Mouse (Mus musculus): Measurements from ENCODE around the gene Nupl1. TPM values are rescaled to one million over a fixed set of nuclear protein-coding genes. Genes with fewer than 3 reads are reported as not detected.

The Nupl1 gene
- 0.06 TPM in 1 of 2 replicates, not detected in the other for polyA plus RNA-seq (2012; rRNA removed)

DNA sequence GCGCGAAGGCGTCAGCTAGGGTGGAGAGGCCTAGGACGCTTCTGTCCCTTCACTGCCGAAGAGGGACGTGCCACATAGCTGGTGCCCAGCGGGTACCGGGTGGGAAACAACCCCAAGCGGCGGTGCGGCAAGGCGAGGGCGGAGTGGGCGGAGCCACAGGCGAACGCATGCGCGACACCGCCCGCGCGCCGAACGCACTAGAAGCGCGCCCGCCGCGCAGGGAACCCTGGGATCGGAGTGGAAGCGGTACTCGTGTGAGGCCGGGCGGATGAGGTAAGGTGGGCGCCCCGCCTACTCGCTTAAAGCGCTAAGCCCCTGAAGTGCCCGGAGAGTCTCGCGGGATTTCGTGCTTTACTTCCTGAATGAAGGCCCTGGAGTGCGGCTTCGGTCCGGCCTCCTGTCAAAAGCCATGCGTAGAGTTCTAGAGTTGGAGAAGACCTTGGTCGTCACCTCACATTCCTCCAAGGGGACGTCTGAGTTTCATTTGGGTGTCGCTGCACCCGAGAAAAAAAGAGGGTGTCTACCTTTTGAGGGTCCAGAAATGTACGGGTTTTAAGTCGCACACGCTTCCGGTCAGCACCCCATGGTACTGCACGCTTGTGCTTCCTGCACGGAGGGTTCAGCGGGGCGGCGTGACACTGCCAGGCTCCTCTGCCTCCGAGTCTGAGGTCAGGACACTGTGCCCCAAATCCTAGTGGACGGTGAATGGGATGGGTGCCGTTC is at the start of gene Nupl1, which contains the start of gene Gm49336:
Gene Nupl1, minus strand, starts transcription at position 151 of the 723 bp plus-strand sequence.
Gene Gm49336, minus strand, starts transcription at position 227 of the 723 bp plus-strand sequence.
- peak within 1 kb of the TSS; percentile 79 for H3K4me3 ChIP-seq (ENCODE audit: insufficient read depth, low read depth, low read length)
- WGBS: under 1% methylated on average over 62 of the region's 62 CpGs
- H3K36me3 ChIP-seq (ENCODE audit: control insufficient read depth, insufficient read depth, low read length): no peaks in the 10 kb centered on the region
- peak; percentile 99 for DNase-seq
- no peaks in the 10 kb centered on the region for H3K27me3 ChIP-seq (replicated peaks; ENCODE audit: control insufficient read depth, insufficient read depth, low read length)
- TF ChIP-seq CTCF (conservative IDR thresholded peaks at IDR 0.05; ENCODE audit: insufficient read depth, insufficient read length, low read depth, low read length) (no peak), POLR2A (IDR thresholded peaks at IDR 0.05; ENCODE audit: low read depth, low read length) (peak; percentile 62)
- H3K27ac ChIP-seq (ENCODE audit: insufficient read depth, low read depth, low read length): peak within 1 kb of the TSS; percentile 69
- H3K4me1 ChIP-seq (ENCODE audit: control insufficient read depth, insufficient read depth, low read length): peaks cover 4% of the 10 kb centered on the region; the same call in 1 of the 2 replicates

DNA sequence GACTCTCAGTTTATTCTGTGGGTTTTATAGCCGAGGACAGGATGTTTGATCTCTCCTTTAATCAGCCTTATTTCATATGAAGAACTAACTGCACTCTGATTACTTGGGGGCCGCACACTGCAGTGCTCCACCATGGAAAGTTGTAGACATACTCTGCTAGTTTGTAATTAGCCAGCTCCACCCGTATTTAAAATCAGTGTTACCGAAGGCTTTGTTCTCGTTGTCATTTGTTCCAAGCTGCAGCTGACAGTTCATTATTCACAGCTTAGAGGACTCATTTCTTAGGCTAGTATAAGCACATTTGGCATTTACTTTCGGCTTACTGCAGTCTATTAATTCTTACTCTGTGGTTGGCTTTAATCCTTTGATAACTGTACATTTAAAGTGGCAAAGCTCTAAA is 49.8 kb upstream of the Nupl1 start:
- H3K27me3 ChIP-seq (replicated peaks; ENCODE audit: control insufficient read depth, insufficient read depth, low read length): no peaks in the 10 kb centered on the region
- H3K4me3 ChIP-seq (ENCODE audit: insufficient read depth, low read depth, low read length): no peak overlapping the region
- H3K36me3 ChIP-seq (ENCODE audit: control insufficient read depth, insufficient read depth, low read length): peaks cover 10% of the 10 kb centered on the region
- H3K27ac ChIP-seq (ENCODE audit: insufficient read depth, low read depth, low read length): no peak overlapping the region
- TF ChIP-seq POLR2A (IDR thresholded peaks at IDR 0.05; ENCODE audit: low read depth, low read length): no peak
- no peak for TF ChIP-seq CTCF (conservative IDR thresholded peaks at IDR 0.05; ENCODE audit: insufficient read depth, insufficient read length, low read depth, low read length)
- 81% methylated on average over 6 of the region's 6 CpGs for WGBS
- no peaks in the 10 kb centered on the region for H3K4me1 ChIP-seq (ENCODE audit: control insufficient read depth, insufficient read depth, low read length)
- no peak for DNase-seq

DNA sequence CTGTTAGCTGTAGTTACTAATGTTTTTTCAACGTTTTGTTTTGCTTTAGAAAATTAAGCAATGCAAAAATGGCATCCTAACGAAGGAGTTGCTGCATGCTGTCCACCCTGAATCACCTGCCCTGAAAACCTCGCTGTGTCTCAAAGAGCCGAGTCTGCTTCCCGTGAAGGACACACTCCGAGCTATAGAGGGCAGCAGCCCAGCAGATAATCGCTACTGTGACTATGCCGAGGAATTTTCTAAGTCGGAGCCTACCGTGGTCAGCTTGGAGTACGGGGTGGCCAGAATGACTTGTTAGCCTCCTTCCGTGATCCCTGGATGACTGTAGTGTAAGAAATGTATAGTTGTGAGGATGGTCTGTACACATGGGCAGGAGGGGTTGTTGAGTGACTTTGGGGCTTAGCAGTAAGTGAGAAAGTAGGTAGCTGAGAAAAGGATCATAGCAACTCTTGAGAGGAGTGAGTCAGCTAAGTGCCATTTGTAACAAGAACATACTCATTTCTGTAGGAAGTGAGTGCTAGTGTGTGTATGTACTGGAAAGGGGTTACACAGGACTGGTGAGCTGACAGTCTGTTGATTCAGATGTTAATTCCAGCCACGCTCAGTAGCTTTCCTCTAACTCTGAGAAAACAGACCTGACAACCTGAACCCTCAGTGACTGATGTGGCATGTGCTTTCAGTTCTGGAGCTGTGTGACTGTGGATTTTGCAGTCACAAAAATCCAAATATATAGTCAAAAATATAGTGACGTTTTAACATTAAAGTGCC is 49.2 kb upstream of the Nupl1 start:
- TF ChIP-seq CTCF (conservative IDR thresholded peaks at IDR 0.05; ENCODE audit: insufficient read depth, insufficient read length, low read depth, low read length) (0 out of 2 replicates have a peak, but pooled peaks have one; percentile 10), POLR2A (IDR thresholded peaks at IDR 0.05; ENCODE audit: low read depth, low read length) (no peak)
- no peak for DNase-seq
- Histone ChIP-seq H3K36me3 (ENCODE audit: control insufficient read depth, insufficient read depth, low read length) (peaks cover 10% of the 10 kb centered on the region), H3K4me3 (ENCODE audit: insufficient read depth, low read depth, low read length) (no peak overlapping the region), H3K27me3 (replicated peaks; ENCODE audit: control insufficient read depth, insufficient read depth, low read length) (no peaks in the 10 kb centered on the region), H3K27ac (ENCODE audit: insufficient read depth, low read depth, low read length) (no peak overlapping the region), H3K4me1 (ENCODE audit: control insufficient read depth, insufficient read depth, low read length) (no peaks in the 10 kb centered on the region)
- 80% methylated on average over 14 of the region's 14 CpGs for WGBS

DNA sequence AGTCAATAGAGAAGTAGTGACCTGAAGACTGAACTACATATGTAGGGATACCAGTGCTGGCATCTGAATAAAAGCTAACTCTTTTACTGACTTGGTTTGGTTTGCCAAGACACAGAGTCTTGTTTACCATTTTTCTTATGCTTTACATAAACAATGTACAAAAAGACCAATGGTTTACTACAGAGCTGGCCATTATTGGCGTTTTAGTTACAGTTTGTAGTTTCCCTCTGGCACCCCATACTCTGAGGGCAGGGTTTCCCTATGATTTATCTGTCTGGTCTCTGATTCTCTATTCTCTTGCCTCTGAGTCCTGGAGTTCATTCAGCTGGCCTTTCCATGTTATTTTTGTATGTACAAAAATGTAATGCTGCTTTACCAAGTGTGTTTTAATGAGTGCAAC is 44.3 kb upstream of the Nupl1 start:
- 0 out of 2 replicates have a peak, but pooled peaks cover 3% of the 10 kb centered on the region for H3K4me1 ChIP-seq (ENCODE audit: control insufficient read depth, insufficient read depth, low read length)
- no peak for DNase-seq
- H3K27me3 ChIP-seq (replicated peaks; ENCODE audit: control insufficient read depth, insufficient read depth, low read length): no peaks in the 10 kb centered on the region
- TF ChIP-seq POLR2A (IDR thresholded peaks at IDR 0.05; ENCODE audit: low read depth, low read length) (no peak), CTCF (conservative IDR thresholded peaks at IDR 0.05; ENCODE audit: insufficient read depth, insufficient read length, low read depth, low read length) (no peak)
- H3K27ac ChIP-seq (ENCODE audit: insufficient read depth, low read depth, low read length): no peak overlapping the region
- no peak overlapping the region for H3K4me3 ChIP-seq (ENCODE audit: insufficient read depth, low read depth, low read length)
- WGBS: 77% methylated on average over 1 of the region's 1 CpGs
- peaks cover 4% of the 10 kb centered on the region for H3K36me3 ChIP-seq (ENCODE audit: control insufficient read depth, insufficient read depth, low read length)

DNA sequence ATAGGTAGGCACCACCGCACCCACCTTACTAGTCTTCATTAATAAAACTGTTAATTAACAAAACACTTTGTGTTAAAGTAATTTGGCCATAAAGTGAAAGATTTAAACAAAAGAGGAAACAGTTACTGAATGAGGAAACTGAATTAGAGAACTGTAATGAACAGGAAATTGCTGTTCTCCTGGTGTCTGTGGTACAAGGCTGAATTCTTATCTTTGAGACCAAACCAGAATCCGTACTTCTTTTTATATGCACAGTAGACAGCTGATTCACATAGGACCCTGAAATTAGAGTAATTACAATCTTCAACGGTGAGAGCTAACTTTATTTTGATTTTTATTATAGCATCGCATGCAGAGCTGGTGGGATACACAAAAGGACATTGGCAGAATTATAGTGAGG is 39.1 kb upstream of the Nupl1 start:
- 0 out of 2 replicates have a peak, but pooled peaks cover 3% of the 10 kb centered on the region for H3K4me1 ChIP-seq (ENCODE audit: control insufficient read depth, insufficient read depth, low read length)
- H3K27me3 ChIP-seq (replicated peaks; ENCODE audit: control insufficient read depth, insufficient read depth, low read length): no peaks in the 10 kb centered on the region
- no peak overlapping the region for H3K4me3 ChIP-seq (ENCODE audit: insufficient read depth, low read depth, low read length)
- H3K27ac ChIP-seq (ENCODE audit: insufficient read depth, low read depth, low read length): no peak overlapping the region
- no peak for DNase-seq
- WGBS: 88% methylated on average over 4 of the region's 4 CpGs
- TF ChIP-seq POLR2A (IDR thresholded peaks at IDR 0.05; ENCODE audit: low read depth, low read length): no peak
- TF ChIP-seq CTCF (conservative IDR thresholded peaks at IDR 0.05; ENCODE audit: insufficient read depth, insufficient read length, low read depth, low read length): no peak
- H3K36me3 ChIP-seq (ENCODE audit: control insufficient read depth, insufficient read depth, low read length): peaks cover 3% of the 10 kb centered on the region; the same call in 1 of the 2 replicates

DNA sequence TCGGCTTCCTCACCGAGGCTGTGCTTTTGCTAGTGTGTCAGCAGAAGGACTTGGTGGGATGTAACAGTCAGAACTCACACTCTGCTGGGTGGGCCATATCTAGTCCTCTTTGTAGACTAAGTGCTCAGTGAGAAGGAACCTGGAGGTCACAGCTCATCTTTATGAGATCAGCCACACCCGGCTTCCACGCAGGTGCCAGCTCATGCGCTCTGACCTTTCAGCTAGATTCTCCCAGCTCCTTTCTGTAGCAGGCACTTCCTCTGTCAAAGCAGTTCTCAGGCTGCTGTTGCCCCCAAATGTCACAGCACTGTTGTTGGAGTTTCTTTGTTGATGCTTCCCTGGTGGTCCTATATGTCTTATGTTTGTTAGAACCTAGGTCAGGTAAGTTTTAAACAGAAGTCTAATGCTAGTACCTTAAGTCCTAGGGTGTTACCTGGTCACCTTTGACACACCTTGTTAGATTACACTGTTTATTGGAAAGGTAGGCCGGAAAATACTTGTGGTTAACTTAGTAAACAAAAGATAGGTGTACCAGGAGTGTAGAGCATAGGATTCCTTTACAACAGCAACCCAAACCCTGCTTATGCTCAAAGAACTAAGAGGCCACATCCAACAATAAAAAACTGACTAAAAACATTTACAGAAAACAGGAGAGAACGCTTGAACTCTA is 35.1 kb upstream of the Nupl1 start:
- TF ChIP-seq POLR2A (IDR thresholded peaks at IDR 0.05; ENCODE audit: low read depth, low read length) (no peak), CTCF (conservative IDR thresholded peaks at IDR 0.05; ENCODE audit: insufficient read depth, insufficient read length, low read depth, low read length) (no peak)
- no peak for DNase-seq
- Histone ChIP-seq H3K27me3 (replicated peaks; ENCODE audit: control insufficient read depth, insufficient read depth, low read length) (no peaks in the 10 kb centered on the region), H3K4me1 (ENCODE audit: control insufficient read depth, insufficient read depth, low read length) (no peaks in the 10 kb centered on the region), H3K27ac (ENCODE audit: insufficient read depth, low read depth, low read length) (no peak overlapping the region), H3K36me3 (ENCODE audit: control insufficient read depth, insufficient read depth, low read length) (peaks cover 3% of the 10 kb centered on the region; the same call in 1 of the 2 replicates), H3K4me3 (ENCODE audit: insufficient read depth, low read depth, low read length) (no peak overlapping the region)
- WGBS: 77% methylated on average over 7 of the region's 7 CpGs
